29 mouse cellular contexts compared by ENCODE assay signal in genomic region chr17:56066451-56066850, GRCm38 (mm10). TPM values are rescaled to one million over a fixed set of nuclear protein-coding genes. Genes with fewer than 3 reads are reported as not detected.
A peak's percentile ranks its signal among the peaks of the same experiment; 100 is the strongest.
DNase-seq lines count a peak whose midpoint lies in the region; ATAC-seq lines count a peak whose summit lies in the region.
"Had no signal": no experiment of that assay in that cellular context is flagged by ENCODE, and none has a peak within 500 bp of the region (broad histone marks: within the 10 kb centered on the region; RNA-seq: fewer than 3 reads in every experiment).

No protein-coding gene starts in this region.

- no peaks in the 10 kb centered on the region for H3K27me3 ChIP-seq in hindbrain, embryonic 11.5 days (ENCODE audit: control insufficient read depth, insufficient read depth, low read length)
- no peaks in the 10 kb centered on the region for H3K27me3 ChIP-seq in forebrain, embryonic 16.5 days (replicated peaks; ENCODE audit: control insufficient read depth, insufficient read depth, low read length)
- H3K27me3 ChIP-seq: embryonic facial prominence, embryonic 12.5 days; embryonic facial prominence, embryonic 15.5 days; forebrain, embryonic 15.5 days; heart, embryonic 12.5 days; heart, embryonic 15.5 days; hindbrain, embryonic 12.5 days; hindbrain, embryonic 15.5 days had no signal

- no peak overlapping the region for H3K27ac ChIP-seq in hindbrain, embryonic 11.5 days (ENCODE audit: low read depth, low read length)
- no peak overlapping the region for H3K27ac ChIP-seq in forebrain, embryonic 16.5 days (ENCODE audit: low read length)
- H3K27ac ChIP-seq: embryonic facial prominence, embryonic 12.5 days; embryonic facial prominence, embryonic 15.5 days; forebrain, embryonic 15.5 days; heart, embryonic 15.5 days; hindbrain, embryonic 12.5 days; hindbrain, embryonic 15.5 days had no signal

- ATAC-seq in granulocyte monocyte progenitor cell, adult 5-6 weeks (replicated peaks; ENCODE audit: poor library complexity, severe bottlenecking): peak; percentile 41
- peak; percentile 64 for ATAC-seq in megakaryocyte progenitor cell, adult 5-6 weeks (replicated peaks; ENCODE audit: poor library complexity)
- ATAC-seq in hindbrain, embryonic 11.5 days (ENCODE audit: low FRiP score): no peak
- no peak for ATAC-seq in forebrain, embryonic 16.5 days
- ATAC-seq: activated CD4-positive, CD25-positive, alpha-beta regulatory T cell, adult 4 months; CD4-positive, CD25-positive, alpha-beta regulatory T cell, adult 4 months; forebrain, embryonic 15.5 days had no signal

- intact Hi-C loops in heart, postnatal 25 days (cut with DNase I): no loop called here

- H3K9me3 ChIP-seq in hindbrain, embryonic 11.5 days (ENCODE audit: control insufficient read depth, low read length): no peaks in the 10 kb centered on the region
- H3K9me3 ChIP-seq in forebrain, embryonic 16.5 days (ENCODE audit: control insufficient read depth, low read length): no peaks in the 10 kb centered on the region
- H3K9me3 ChIP-seq: embryonic facial prominence, embryonic 12.5 days; embryonic facial prominence, embryonic 15.5 days; forebrain, embryonic 15.5 days; heart, embryonic 15.5 days; hindbrain, embryonic 12.5 days; hindbrain, embryonic 15.5 days had no signal

- H3K36me3 ChIP-seq in hindbrain, embryonic 11.5 days (ENCODE audit: control insufficient read depth, insufficient read depth, low read length): peaks cover 26% of the 10 kb centered on the region
- H3K36me3 ChIP-seq in forebrain, embryonic 16.5 days (ENCODE audit: control insufficient read depth, insufficient read depth): peaks cover 43% of the 10 kb centered on the region

- H3K4me2 ChIP-seq in hindbrain, embryonic 11.5 days (replicated peaks; ENCODE audit: low read depth, low read length): no peak overlapping the region
- H3K4me2 ChIP-seq in forebrain, embryonic 16.5 days (ENCODE audit: low read length): no peak overlapping the region
- H3K4me2 ChIP-seq: embryonic facial prominence, embryonic 12.5 days; embryonic facial prominence, embryonic 15.5 days; forebrain, embryonic 15.5 days; heart, embryonic 12.5 days; heart, embryonic 15.5 days; hindbrain, embryonic 12.5 days; hindbrain, embryonic 15.5 days had no signal

- no peak overlapping the region for H3K9ac ChIP-seq in hindbrain, embryonic 11.5 days (ENCODE audit: low read depth, low read length)
- H3K9ac ChIP-seq in forebrain, embryonic 16.5 days (replicated peaks; ENCODE audit: low read depth, low read length): no peak overlapping the region
- H3K9ac ChIP-seq: embryonic facial prominence, embryonic 12.5 days; embryonic facial prominence, embryonic 15.5 days; forebrain, embryonic 15.5 days; heart, embryonic 12.5 days; heart, embryonic 15.5 days; hindbrain, embryonic 12.5 days; hindbrain, embryonic 15.5 days had no signal

- H3K4me3 ChIP-seq in hindbrain, embryonic 11.5 days (ENCODE audit: low read depth, low read length): no peak overlapping the region
- H3K4me3 ChIP-seq in forebrain, embryonic 16.5 days (replicated peaks; ENCODE audit: low read length): no peak overlapping the region
- H3K4me3 ChIP-seq: embryonic facial prominence, embryonic 12.5 days; embryonic facial prominence, embryonic 15.5 days; forebrain, embryonic 15.5 days; heart, embryonic 12.5 days; heart, embryonic 15.5 days; hindbrain, embryonic 12.5 days; hindbrain, embryonic 15.5 days had no signal

- no peaks in the 10 kb centered on the region for H3K4me1 ChIP-seq in hindbrain, embryonic 11.5 days (replicated peaks; ENCODE audit: control insufficient read depth, insufficient read depth, low read length)
- H3K4me1 ChIP-seq in forebrain, embryonic 16.5 days (replicated peaks; ENCODE audit: control insufficient read depth, insufficient read depth, low read length): no peaks in the 10 kb centered on the region
- H3K4me1 ChIP-seq: embryonic facial prominence, embryonic 12.5 days; embryonic facial prominence, embryonic 15.5 days; forebrain, embryonic 15.5 days; heart, embryonic 12.5 days; heart, embryonic 15.5 days; hindbrain, embryonic 12.5 days; hindbrain, embryonic 15.5 days had no signal

- peak; percentile 83 for DNase-seq in heart, adult 11 months
- no peak for DNase-seq in heart, postnatal 25 days (ENCODE audit: low spot score)
- peak; percentile 31 for DNase-seq in NIH3T3 (ENCODE audit: low read depth)
- no peak for DNase-seq in layer of hippocampus, postnatal 10 days (ENCODE audit: low spot score in 2 of 2)
- no peak for DNase-seq in hindbrain, embryonic 11.5 days (ENCODE audit: low spot score)
- DNase-seq: adrenal gland, postnatal 10 days; adrenal gland, postnatal 36 days; cerebellum, adult 11 months; cerebellum, adult 2 months; cerebellum, adult 9-11 months; cerebellum, postnatal 25 days; gastrocnemius, postnatal 10 days; gastrocnemius, postnatal 36 days; heart, adult 18-20 months; heart, postnatal 10 days; heart, postnatal 4 days had no signal

RNA-seq across cellular contexts. Expression of gene Ubxn6, which starts 8.4 kb away (rescaled TPM):
- total RNA-seq in heart, postnatal 25 days (2021): 10 to 100 TPM; 49.7 to 51.5 TPM
- total RNA-seq in granulocyte monocyte progenitor cell, adult 5-6 weeks (2014; fragmentation: Nextera tagmentation): 15.2 and 21.3 TPM in 2 replicates
- 26.1 and 26.7 TPM in 2 replicates for total RNA-seq in granulocyte monocyte progenitor cell, adult 5-6 weeks (2017)
- 13.6 and 13.7 TPM in 2 replicates for total RNA-seq in megakaryocyte progenitor cell, adult 5-6 weeks (2015)
- total RNA-seq in megakaryocyte progenitor cell, adult 5-6 weeks (2017): 17.4 and 19.9 TPM in 2 replicates
- total RNA-seq in layer of hippocampus, postnatal 10 days (2021): 10 to 100 TPM; 68.5 to 70.6 TPM
- 50.6 and 51.1 TPM in 2 replicates for polyA plus RNA-seq in hindbrain, embryonic 11.5 days (2014; fragmentation: Nextera tagmentation; extraction: Ambion mirVana)
- polyA plus RNA-seq in forebrain, embryonic 16.5 days (2015; fragmentation: Nextera tagmentation; extraction: Ambion mirVana): 78.8 and 85.8 TPM in 2 replicates

RNA-seq across cellular contexts. Expression of gene Hdgfl2, which starts 13.0 kb away (rescaled TPM):
- 10 to 100 TPM; 33.6 to 36.4 TPM for total RNA-seq in heart, postnatal 25 days (2021)
- total RNA-seq in granulocyte monocyte progenitor cell, adult 5-6 weeks (2014; fragmentation: Nextera tagmentation): 70.7 and 83.3 TPM in 2 replicates
- 65.1 and 77.6 TPM in 2 replicates for total RNA-seq in granulocyte monocyte progenitor cell, adult 5-6 weeks (2017)
- total RNA-seq in megakaryocyte progenitor cell, adult 5-6 weeks (2015): 20.7 and 25.4 TPM in 2 replicates
- 80.0 and 87.8 TPM in 2 replicates for total RNA-seq in megakaryocyte progenitor cell, adult 5-6 weeks (2017)
- 100 to 1,000 TPM in 1 of 2 experiments, 10 to 100 TPM in 1; 99.8 to 115 TPM for total RNA-seq in layer of hippocampus, postnatal 10 days (2021)
- 100 and 113 TPM in 2 replicates for polyA plus RNA-seq in hindbrain, embryonic 11.5 days (2014; fragmentation: Nextera tagmentation; extraction: Ambion mirVana)
- 151 and 158 TPM in 2 replicates for polyA plus RNA-seq in forebrain, embryonic 16.5 days (2015; fragmentation: Nextera tagmentation; extraction: Ambion mirVana)

RNA-seq across cellular contexts. Expression of gene Chaf1a, which starts 26.2 kb away (rescaled TPM):
- total RNA-seq in heart, postnatal 25 days (2021): 1 to 10 TPM in 1 of 2 experiments, under 1 TPM in 1; 0.95 to 1.2 TPM
- 36.0 and 39.4 TPM in 2 replicates for total RNA-seq in granulocyte monocyte progenitor cell, adult 5-6 weeks (2014; fragmentation: Nextera tagmentation)
- 32.1 and 36.0 TPM in 2 replicates for total RNA-seq in granulocyte monocyte progenitor cell, adult 5-6 weeks (2017)
- 15.5 and 16.7 TPM in 2 replicates for total RNA-seq in megakaryocyte progenitor cell, adult 5-6 weeks (2015)
- total RNA-seq in megakaryocyte progenitor cell, adult 5-6 weeks (2017): 32.3 and 33.9 TPM in 2 replicates
- total RNA-seq in layer of hippocampus, postnatal 10 days (2021): 1 to 10 TPM; 5.2 to 6.2 TPM
- polyA plus RNA-seq in hindbrain, embryonic 11.5 days (2014; fragmentation: Nextera tagmentation; extraction: Ambion mirVana): 16.1 and 18.9 TPM in 2 replicates
- 10.6 and 12.6 TPM in 2 replicates for polyA plus RNA-seq in forebrain, embryonic 16.5 days (2015; fragmentation: Nextera tagmentation; extraction: Ambion mirVana)

RNA-seq across cellular contexts. Expression of gene Sh3gl1, which starts 30.0 kb away (rescaled TPM):
- 10 to 100 TPM; 17.6 to 19.8 TPM for total RNA-seq in heart, postnatal 25 days (2021)
- total RNA-seq in granulocyte monocyte progenitor cell, adult 5-6 weeks (2014; fragmentation: Nextera tagmentation): 23.8 and 29.4 TPM in 2 replicates
- total RNA-seq in granulocyte monocyte progenitor cell, adult 5-6 weeks (2017): 23.0 and 25.3 TPM in 2 replicates
- total RNA-seq in megakaryocyte progenitor cell, adult 5-6 weeks (2015): 19.1 TPM in 2 replicates
- 22.1 and 25.0 TPM in 2 replicates for total RNA-seq in megakaryocyte progenitor cell, adult 5-6 weeks (2017)
- 10 to 100 TPM; 58.7 to 59.9 TPM for total RNA-seq in layer of hippocampus, postnatal 10 days (2021)
- polyA plus RNA-seq in hindbrain, embryonic 11.5 days (2014; fragmentation: Nextera tagmentation; extraction: Ambion mirVana): 112 and 114 TPM in 2 replicates
- 125 and 126 TPM in 2 replicates for polyA plus RNA-seq in forebrain, embryonic 16.5 days (2015; fragmentation: Nextera tagmentation; extraction: Ambion mirVana)

RNA-seq across cellular contexts. Expression of gene Plin4, which starts 43.2 kb away (rescaled TPM):
- 100 to 1,000 TPM; 135 to 136 TPM for total RNA-seq in heart, postnatal 25 days (2021)
- total RNA-seq in granulocyte monocyte progenitor cell, adult 5-6 weeks (2014; fragmentation: Nextera tagmentation): not detected in 2 replicates
- total RNA-seq in granulocyte monocyte progenitor cell, adult 5-6 weeks (2017): not detected in 2 replicates
- not detected in 2 replicates for total RNA-seq in megakaryocyte progenitor cell, adult 5-6 weeks (2015)
- not detected in 2 replicates for total RNA-seq in megakaryocyte progenitor cell, adult 5-6 weeks (2017)
- total RNA-seq in layer of hippocampus, postnatal 10 days (2021): under 1 TPM; 0.43 to 0.51 TPM
- 0.07 and 0.09 TPM in 2 replicates for polyA plus RNA-seq in hindbrain, embryonic 11.5 days (2014; fragmentation: Nextera tagmentation; extraction: Ambion mirVana)
- polyA plus RNA-seq in forebrain, embryonic 16.5 days (2015; fragmentation: Nextera tagmentation; extraction: Ambion mirVana): 0.09 and 0.14 TPM in 2 replicates
- total RNA-seq: common myeloid progenitor, adult 5-6 weeks had no signal
- polyA plus RNA-seq: CD4-positive, CD25-positive, alpha-beta regulatory T cell, adult 4 months had no signal

Comparison
In these comparisons a context has a peak if more than half of its experiments do, and no peak if none do; other contexts are left out.
1. DNase-seq: peak in heart, adult 11 months (single experiment) and NIH3T3 (single experiment); none in heart, postnatal 25 days (single experiment), layer of hippocampus, postnatal 10 days (0 of 2) and hindbrain, embryonic 11.5 days (single experiment).
2. ATAC-seq: peak in granulocyte monocyte progenitor cell, adult 5-6 weeks (single experiment) and megakaryocyte progenitor cell, adult 5-6 weeks (single experiment); none in hindbrain, embryonic 11.5 days (single experiment) and forebrain, embryonic 16.5 days (single experiment).